Mouse (Mus musculus): Measurements from ENCODE around the gene H2-M10.6. TPM values are rescaled to one million over a fixed set of nuclear protein-coding genes. Genes with fewer than 3 reads are reported as not detected.

H2-M10.6 gene
- polyA plus RNA-seq, 1 experiment from 2014 or later, result not detected

GRCm38 (mm10) chr17:36836427-36836812 lies 24.4 kb downstream of the H2-M10.6 start:
- peak overlapping the region; percentile 47 for H3K9ac ChIP-seq (ENCODE audit: low read depth, low read length)
- WGBS, result 17% methylated on average over 3 of the region's 3 CpGs
- ATAC-seq (ENCODE audit: low FRiP score), result peak; percentile 30

DNA sequence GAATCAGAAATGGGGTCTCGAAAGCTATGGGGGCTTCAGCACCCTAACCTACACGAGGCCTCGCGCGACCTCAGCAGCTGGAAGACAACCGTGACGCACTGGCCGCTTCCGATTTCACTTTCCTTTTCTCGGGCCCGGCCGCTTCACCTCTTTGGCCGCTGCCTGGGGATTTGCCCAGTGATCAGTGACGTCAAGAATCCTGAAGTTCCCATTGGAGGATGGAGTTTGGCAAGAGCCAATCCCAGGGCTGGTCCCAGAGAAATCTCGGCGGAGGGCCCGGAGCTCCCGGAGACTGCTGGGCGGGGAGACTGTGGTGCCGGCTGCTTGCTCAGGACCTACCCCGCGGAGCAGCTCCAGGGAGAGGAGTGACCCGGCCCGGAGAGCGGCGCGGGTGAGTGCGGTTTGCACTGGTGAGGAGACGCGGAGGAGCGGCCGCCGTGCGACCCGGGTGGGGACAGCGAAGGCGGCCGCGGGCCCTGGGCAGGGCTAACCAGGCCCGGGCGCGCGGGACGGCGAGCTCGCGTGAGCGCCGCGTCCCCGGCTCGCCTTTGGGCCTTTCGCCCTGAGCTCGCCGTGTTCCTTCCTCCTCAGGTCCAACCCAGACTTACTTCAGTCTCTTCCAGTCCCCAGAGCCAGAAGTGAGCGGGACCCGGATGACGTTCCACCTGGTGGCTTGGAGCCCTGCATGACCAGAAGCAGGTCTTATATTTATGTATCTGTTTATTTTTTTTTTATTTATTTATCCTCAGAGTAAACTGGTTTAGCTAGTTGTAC lies 25.1 kb downstream of the H2-M10.6 start, which contains the start of gene Trim26:
TSS of gene Trim26 (plus strand) at position 261 of the 774 bp plus-strand sequence.
- WGBS, result 0% methylated on average over 58 of the region's 58 CpGs
- Histone ChIP-seq H3K27me3 (ENCODE audit: control insufficient read depth, insufficient read depth, low read length) (no peaks in the 10 kb centered on the region), H3K4me2 (replicated peaks; ENCODE audit: low read depth, low read length) (peak within 1 kb of the TSS; percentile 64)

More at GRCm38 (mm10) chr17:36836427-36836812, 24.4 kb downstream of the H2-M10.6 start:
- Histone ChIP-seq H3K4me1 (replicated peaks; ENCODE audit: control insufficient read depth, insufficient read depth, low read length) (no peaks in the 10 kb centered on the region; the same call in 1 of the 2 replicates), H3K27me3 (ENCODE audit: control insufficient read depth, insufficient read depth, low read length) (no peaks in the 10 kb centered on the region), H3K27ac (ENCODE audit: low read depth, low read length) (peak overlapping the region; percentile 56; the same call in 1 of the 2 replicates), H3K36me3 (ENCODE audit: control insufficient read depth, insufficient read depth, low read length) (no peaks in the 10 kb centered on the region), H3K9me3 (ENCODE audit: control insufficient read depth, low read length) (no peaks in the 10 kb centered on the region), H3K4me3 (ENCODE audit: low read depth, low read length) (peak overlapping the region; percentile 72), H3K4me2 (replicated peaks; ENCODE audit: low read depth, low read length) (peak overlapping the region; percentile 64)
- DNase-seq (ENCODE audit: low spot score), result no peak

DNA sequence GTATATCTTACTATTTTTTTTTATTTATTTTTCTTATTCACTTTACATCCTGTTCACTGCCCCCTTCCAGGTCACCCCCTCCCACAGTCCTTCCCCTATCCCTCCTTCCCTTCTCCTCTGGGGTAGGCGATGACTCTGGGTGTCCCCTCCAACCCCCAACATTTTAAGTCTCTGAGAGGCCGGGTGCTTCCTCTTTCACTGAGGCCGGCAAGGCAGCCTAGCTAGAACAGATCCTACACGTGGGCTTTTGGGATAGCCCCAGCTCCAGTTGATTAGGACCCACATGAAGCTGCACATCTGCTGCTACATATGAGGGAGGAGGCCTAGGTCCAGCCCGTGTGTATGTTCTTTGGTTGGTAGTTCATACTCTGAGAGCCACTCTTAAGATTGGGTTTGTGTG lies 27.0 kb downstream of the H2-M10.6 start:
- Histone ChIP-seq H3K4me1 (replicated peaks; ENCODE audit: control insufficient read depth, insufficient read depth, low read length) (no peaks in the 10 kb centered on the region; the same call in 1 of the 2 replicates), H3K9ac (ENCODE audit: low read depth, low read length) (no peak overlapping the region), H3K27ac (ENCODE audit: low read depth, low read length) (no peak overlapping the region), H3K4me2 (replicated peaks; ENCODE audit: low read depth, low read length) (no peak overlapping the region), H3K36me3 (ENCODE audit: control insufficient read depth, insufficient read depth, low read length) (no peaks in the 10 kb centered on the region), H3K27me3 (ENCODE audit: control insufficient read depth, insufficient read depth, low read length) (no peaks in the 10 kb centered on the region), H3K4me3 (ENCODE audit: low read depth, low read length) (no peak overlapping the region), H3K9me3 (ENCODE audit: control insufficient read depth, low read length) (no peaks in the 10 kb centered on the region)
- WGBS, result 86% methylated on average over 5 of the region's 5 CpGs
- ATAC-seq (ENCODE audit: low FRiP score), result no peak
- no peak for DNase-seq (ENCODE audit: low spot score)

More for the DNA sequence above, 25.1 kb downstream of the H2-M10.6 start, which contains the start of gene Trim26:
- H3K4me1 ChIP-seq (replicated peaks; ENCODE audit: control insufficient read depth, insufficient read depth, low read length), result no peaks in the 10 kb centered on the region; the same call in 1 of the 2 replicates
- H3K36me3 ChIP-seq (ENCODE audit: control insufficient read depth, insufficient read depth, low read length), result no peaks in the 10 kb centered on the region
- peak; percentile 99 for ATAC-seq (ENCODE audit: low FRiP score)
- no peaks in the 10 kb centered on the region for H3K9me3 ChIP-seq (ENCODE audit: control insufficient read depth, low read length)
- H3K27ac ChIP-seq (ENCODE audit: low read depth, low read length), result peak within 1 kb of the TSS; percentile 87
- H3K4me3 ChIP-seq (ENCODE audit: low read depth, low read length), result peak within 1 kb of the TSS; percentile 72
- H3K9ac ChIP-seq (ENCODE audit: low read depth, low read length), result peak within 1 kb of the TSS; percentile 73
- peak; percentile 96 for DNase-seq (ENCODE audit: low spot score)

DNA sequence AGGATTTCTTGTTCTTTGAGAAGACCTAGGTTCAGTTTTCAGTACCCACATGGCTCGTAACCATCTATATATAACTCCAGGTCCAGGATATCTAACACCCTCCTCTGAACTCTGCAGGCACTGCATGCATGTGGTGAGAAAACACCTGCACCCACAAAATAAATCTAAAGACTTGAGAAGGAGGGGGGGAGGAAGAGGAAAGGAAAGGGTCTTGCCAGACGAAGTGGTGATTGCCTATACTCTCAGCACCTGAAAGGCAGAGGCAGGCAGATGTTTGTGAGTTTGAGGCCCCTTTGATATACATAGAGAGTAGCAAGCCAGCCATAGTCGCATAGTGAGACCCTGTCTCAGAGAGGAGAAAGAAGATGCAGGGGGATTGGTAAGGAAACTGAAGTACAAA lies 28.0 kb downstream of the H2-M10.6 start:
- DNase-seq (ENCODE audit: low spot score) (no peak), ATAC-seq (ENCODE audit: low FRiP score) (no peak)
- H3K4me1 ChIP-seq (replicated peaks; ENCODE audit: control insufficient read depth, insufficient read depth, low read length), result no peaks in the 10 kb centered on the region; the same call in 1 of the 2 replicates
- no peak overlapping the region for H3K27ac ChIP-seq (ENCODE audit: low read depth, low read length)
- no peak overlapping the region for H3K4me2 ChIP-seq (replicated peaks; ENCODE audit: low read depth, low read length)
- no peak overlapping the region for H3K9ac ChIP-seq (ENCODE audit: low read depth, low read length)
- H3K4me3 ChIP-seq (ENCODE audit: low read depth, low read length), result no peak overlapping the region
- 87% methylated on average over 3 of the region's 3 CpGs for WGBS
- H3K27me3 ChIP-seq (ENCODE audit: control insufficient read depth, insufficient read depth, low read length), result no peaks in the 10 kb centered on the region
- H3K36me3 ChIP-seq (ENCODE audit: control insufficient read depth, insufficient read depth, low read length), result no peaks in the 10 kb centered on the region
- no peaks in the 10 kb centered on the region for H3K9me3 ChIP-seq (ENCODE audit: control insufficient read depth, low read length)

DNA sequence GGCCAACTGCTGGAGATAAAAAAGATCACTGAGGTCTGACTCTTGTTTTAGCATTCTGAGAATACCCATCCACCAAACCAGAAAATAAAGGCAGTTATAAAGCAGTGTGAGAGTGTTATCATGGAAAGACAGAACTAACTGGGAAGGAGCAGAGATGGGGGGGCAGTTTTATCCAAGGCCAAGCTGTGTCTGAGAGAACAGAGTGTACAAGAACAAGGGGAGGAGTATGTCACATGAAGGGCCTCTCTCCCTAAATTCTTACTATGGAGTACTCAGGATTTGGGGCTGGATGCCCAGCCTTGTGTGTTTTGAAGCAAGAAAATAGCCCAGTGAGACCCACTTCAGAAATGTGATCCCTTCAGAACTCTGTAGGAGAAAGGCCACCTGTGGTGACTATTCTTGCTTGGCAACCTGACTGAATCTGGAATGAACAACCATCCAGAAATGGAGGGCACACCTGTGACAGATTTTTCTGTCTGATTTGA lies 29.0 kb downstream of the H2-M10.6 start:
- no peaks in the 10 kb centered on the region for H3K9me3 ChIP-seq (ENCODE audit: control insufficient read depth, low read length)
- no peaks in the 10 kb centered on the region for H3K27me3 ChIP-seq (ENCODE audit: control insufficient read depth, insufficient read depth, low read length)
- ATAC-seq (ENCODE audit: low FRiP score) (no peak), DNase-seq (ENCODE audit: low spot score) (no peak)
- no peaks in the 10 kb centered on the region for H3K36me3 ChIP-seq (ENCODE audit: control insufficient read depth, insufficient read depth, low read length)
- H3K9ac ChIP-seq (ENCODE audit: low read depth, low read length), result no peak overlapping the region
- no peak overlapping the region for H3K4me2 ChIP-seq (replicated peaks; ENCODE audit: low read depth, low read length)
- H3K27ac ChIP-seq (ENCODE audit: low read depth, low read length), result no peak overlapping the region
- no peak overlapping the region for H3K4me3 ChIP-seq (ENCODE audit: low read depth, low read length)
- no peaks in the 10 kb centered on the region; the same call in 1 of the 2 replicates for H3K4me1 ChIP-seq (replicated peaks; ENCODE audit: control insufficient read depth, insufficient read depth, low read length)

DNA sequence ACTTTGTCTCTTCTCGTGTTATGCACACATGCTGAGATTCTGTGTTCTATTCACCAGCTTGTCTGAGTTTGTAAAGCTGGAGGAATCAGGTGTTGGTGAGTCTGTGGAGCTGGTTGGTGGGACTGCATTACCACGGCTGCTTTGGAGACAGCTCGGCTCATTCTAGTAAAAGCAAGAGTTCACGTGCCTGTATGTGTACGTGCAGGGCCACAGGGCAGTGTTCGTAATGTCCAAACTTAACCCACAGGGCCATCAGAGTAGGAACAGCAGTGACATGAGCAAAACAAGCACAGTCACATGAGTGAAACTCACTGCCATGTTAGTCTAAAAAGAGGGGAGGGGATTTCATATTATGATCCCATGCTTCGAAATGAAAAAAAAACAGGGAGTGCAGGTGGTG lies 31.7 kb downstream of the H2-M10.6 start:
- Histone ChIP-seq H3K4me1 (replicated peaks; ENCODE audit: control insufficient read depth, insufficient read depth, low read length) (no peaks in the 10 kb centered on the region), H3K4me3 (ENCODE audit: low read depth, low read length) (no peak overlapping the region), H3K27me3 (ENCODE audit: control insufficient read depth, insufficient read depth, low read length) (no peaks in the 10 kb centered on the region), H3K9me3 (ENCODE audit: control insufficient read depth, low read length) (no peaks in the 10 kb centered on the region), H3K27ac (ENCODE audit: low read depth, low read length) (no peak overlapping the region), H3K4me2 (replicated peaks; ENCODE audit: low read depth, low read length) (no peak overlapping the region), H3K9ac (ENCODE audit: low read depth, low read length) (no peak overlapping the region), H3K36me3 (ENCODE audit: control insufficient read depth, insufficient read depth, low read length) (no peaks in the 10 kb centered on the region)
- ATAC-seq (ENCODE audit: low FRiP score), result no peak
- DNase-seq (ENCODE audit: low spot score), result no peak
- 80% methylated on average over 7 of the region's 7 CpGs for WGBS

- ATAC-seq (ENCODE audit: low FRiP score) (no peak), DNase-seq (ENCODE audit: low spot score) (no peak)
- no peak overlapping the region for H3K27ac ChIP-seq (ENCODE audit: low read depth, low read length)
- no peak overlapping the region for H3K4me3 ChIP-seq (ENCODE audit: low read depth, low read length)
- H3K36me3 ChIP-seq (ENCODE audit: control insufficient read depth, insufficient read depth, low read length), result no peaks in the 10 kb centered on the region
- no peaks in the 10 kb centered on the region for H3K9me3 ChIP-seq (ENCODE audit: control insufficient read depth, low read length)
- H3K4me1 ChIP-seq (replicated peaks; ENCODE audit: control insufficient read depth, insufficient read depth, low read length), result no peaks in the 10 kb centered on the region
- no peaks in the 10 kb centered on the region for H3K27me3 ChIP-seq (ENCODE audit: control insufficient read depth, insufficient read depth, low read length)
- H3K9ac ChIP-seq (ENCODE audit: low read depth, low read length), result no peak overlapping the region
- no peak overlapping the region for H3K4me2 ChIP-seq (replicated peaks; ENCODE audit: low read depth, low read length)
These were observed 32.3 kb downstream of the H2-M10.6 start for GRCm38 (mm10) chr17:36844286-36844719.

DNA sequence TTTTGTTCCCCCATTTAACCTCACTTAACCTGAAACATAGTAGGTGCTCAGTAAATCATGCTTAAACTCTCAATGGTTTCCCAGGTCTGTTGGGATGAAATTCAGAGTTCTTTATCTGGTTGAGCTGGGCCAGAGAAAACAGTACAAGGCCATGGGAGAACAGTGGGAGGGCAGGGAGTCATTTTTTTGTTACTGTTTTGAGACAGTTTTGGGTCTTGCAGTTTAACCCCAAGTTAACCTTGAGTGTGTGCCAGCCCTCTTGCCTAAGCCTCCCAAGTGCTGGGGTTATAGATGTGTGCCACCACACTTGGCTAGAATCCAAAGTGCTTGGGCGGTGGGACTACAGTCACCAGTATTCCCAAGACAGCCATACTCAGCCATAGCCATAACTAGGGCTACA lies 32.8 kb downstream of the H2-M10.6 start:
- no peaks in the 10 kb centered on the region for H3K9me3 ChIP-seq (ENCODE audit: control insufficient read depth, low read length)
- H3K27me3 ChIP-seq (ENCODE audit: control insufficient read depth, insufficient read depth, low read length), result no peaks in the 10 kb centered on the region
- 88% methylated on average over 1 of the region's 1 CpGs for WGBS
- H3K9ac ChIP-seq (ENCODE audit: low read depth, low read length), result no peak overlapping the region
- no peak for ATAC-seq (ENCODE audit: low FRiP score)
- no peaks in the 10 kb centered on the region for H3K4me1 ChIP-seq (replicated peaks; ENCODE audit: control insufficient read depth, insufficient read depth, low read length)
- H3K4me3 ChIP-seq (ENCODE audit: low read depth, low read length), result no peak overlapping the region
- no peak overlapping the region for H3K4me2 ChIP-seq (replicated peaks; ENCODE audit: low read depth, low read length)
- no peak for DNase-seq (ENCODE audit: low spot score)
- H3K27ac ChIP-seq (ENCODE audit: low read depth, low read length), result no peak overlapping the region
- H3K36me3 ChIP-seq (ENCODE audit: control insufficient read depth, insufficient read depth, low read length), result no peaks in the 10 kb centered on the region

- no peak for DNase-seq (ENCODE audit: low spot score)
These were observed 36.9 kb downstream of the H2-M10.6 start for GRCm38 (mm10) chr17:36848911-36849310.

More at GRCm38 (mm10) chr17:36848911-36849310, 36.9 kb downstream of the H2-M10.6 start:
- no peaks in the 10 kb centered on the region for H3K9me3 ChIP-seq (ENCODE audit: control insufficient read depth, low read length)
- no peak overlapping the region for H3K9ac ChIP-seq (ENCODE audit: low read depth, low read length)
- ATAC-seq (ENCODE audit: low FRiP score), result no peak
- peaks cover 4% of the 10 kb centered on the region; the same call in 1 of the 2 replicates for H3K36me3 ChIP-seq (ENCODE audit: control insufficient read depth, insufficient read depth, low read length)
- no peaks in the 10 kb centered on the region for H3K27me3 ChIP-seq (ENCODE audit: control insufficient read depth, insufficient read depth, low read length)
- H3K27ac ChIP-seq (ENCODE audit: low read depth, low read length), result no peak overlapping the region
- no peak overlapping the region for H3K4me2 ChIP-seq (replicated peaks; ENCODE audit: low read depth, low read length)
- H3K4me1 ChIP-seq (replicated peaks; ENCODE audit: control insufficient read depth, insufficient read depth, low read length), result no peaks in the 10 kb centered on the region
- WGBS, result 84% methylated on average over 5 of the region's 5 CpGs
- H3K4me3 ChIP-seq (ENCODE audit: low read depth, low read length), result no peak overlapping the region
